Mouse (Mus musculus): Measurements from ENCODE around the gene Isy1. TPM values are rescaled to one million over a fixed set of nuclear protein-coding genes. Genes with fewer than 3 reads are reported as not detected.

The Isy1 gene
- 66.0 and 75.3 TPM in 2 replicates for polyA plus RNA-seq (2012)

DNA sequence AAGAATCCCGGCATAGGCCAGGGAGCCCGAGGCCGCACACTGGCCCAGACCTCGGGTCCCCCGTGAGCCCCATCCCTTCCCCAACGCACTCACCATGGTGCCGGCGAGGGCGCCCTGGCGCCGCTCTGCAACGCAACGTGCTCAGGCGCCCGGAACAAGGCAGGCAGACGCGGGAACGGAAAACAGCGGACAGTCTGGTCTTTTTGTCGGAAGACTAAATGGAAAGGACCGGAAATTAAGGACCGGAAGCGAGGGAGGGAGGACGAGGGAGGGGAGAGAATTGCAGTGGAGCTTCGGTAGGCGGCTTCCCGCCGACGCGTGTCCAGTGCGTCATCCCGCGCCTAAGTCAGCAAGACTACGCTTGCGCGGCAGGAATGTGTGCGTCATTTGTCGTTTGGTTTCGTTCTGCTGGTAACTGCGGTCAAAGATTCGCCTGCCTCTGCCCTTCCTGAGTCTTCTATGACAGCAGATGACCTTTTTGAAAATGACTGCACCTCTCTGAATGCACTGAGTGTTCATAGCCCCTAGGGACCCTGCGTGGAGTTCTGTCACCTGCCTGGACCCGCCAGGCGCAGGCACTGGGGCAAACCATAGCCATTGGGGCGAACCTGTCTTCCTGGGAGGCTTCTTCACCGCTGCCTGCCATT is at the start of gene Isy1:
Isy1 (minus strand) TSS at position 248 of the 647 bp plus-strand sequence.

DNA sequence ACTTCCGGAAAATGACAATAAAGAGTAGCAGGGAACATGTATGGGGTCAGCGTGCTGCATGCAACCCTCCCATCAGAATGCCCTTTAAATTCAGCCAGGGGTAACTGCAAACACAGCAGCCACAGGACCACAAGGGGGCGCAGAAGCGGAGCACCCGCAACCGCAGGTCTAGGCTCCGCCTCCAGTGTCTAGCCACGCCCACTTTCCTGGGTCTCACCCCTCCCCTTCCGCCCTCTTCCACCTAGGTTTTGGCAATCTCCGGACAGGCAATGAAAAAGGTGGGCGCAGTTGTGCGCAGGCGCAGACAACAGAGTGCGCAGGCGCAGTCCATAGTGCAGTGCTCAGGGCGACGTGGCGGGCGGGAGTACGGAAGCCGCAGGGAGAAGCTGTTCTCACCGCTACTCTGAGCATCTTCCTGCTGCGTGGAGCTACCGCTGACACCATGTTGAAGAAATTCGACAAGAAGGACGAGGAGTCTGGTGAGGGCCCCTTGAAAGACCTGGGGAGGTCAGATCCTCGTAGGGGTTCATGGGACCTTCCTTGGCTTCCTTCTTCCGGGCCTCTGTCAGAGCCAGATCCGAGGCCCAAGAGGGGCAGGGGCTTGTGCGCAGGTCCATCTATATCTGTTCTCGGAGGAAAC is 49.1 kb upstream of the Isy1 start, which contains the start of gene Copg1:
Copg1 (plus strand) TSS at position 221 of the 640 bp plus-strand sequence.

DNA sequence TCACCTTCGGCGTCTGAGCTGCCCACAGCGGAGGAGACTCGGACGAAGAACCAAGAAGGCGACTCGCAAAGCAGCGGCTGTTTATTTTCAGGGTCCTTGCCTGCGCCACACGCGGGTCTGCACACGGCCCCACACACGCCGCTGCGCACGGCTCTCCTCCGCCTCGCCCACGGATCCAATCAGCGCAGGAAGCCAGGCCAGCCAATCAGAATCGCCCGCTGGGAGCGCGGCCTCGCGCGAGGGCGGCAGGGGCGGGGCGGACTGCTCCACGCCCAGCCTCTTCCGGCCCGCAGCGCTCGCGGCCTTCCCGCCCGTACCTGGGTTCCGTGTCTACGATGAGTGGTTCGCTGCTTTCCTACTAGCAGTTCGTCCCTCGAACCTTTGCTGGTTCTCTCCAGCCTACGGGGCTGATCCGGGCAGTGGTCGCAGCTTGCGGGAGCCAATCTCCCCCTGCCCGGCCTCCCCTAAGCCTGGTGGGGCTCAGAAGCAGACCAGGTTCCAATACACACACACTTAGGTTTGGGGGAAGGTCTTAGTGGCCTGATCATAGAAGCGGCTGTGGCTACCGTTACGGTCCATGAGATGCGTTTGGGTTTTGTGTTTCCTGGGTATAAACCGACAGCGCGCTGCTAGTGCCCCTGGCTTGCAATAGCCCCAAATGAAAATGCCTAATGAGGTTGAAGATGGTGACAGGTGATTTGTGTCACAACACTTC is 12.5 kb upstream of the Isy1 start, which contains the start of gene Cnbp:
Cnbp (minus strand) TSS at position 207 of the 715 bp plus-strand sequence.

DNA sequence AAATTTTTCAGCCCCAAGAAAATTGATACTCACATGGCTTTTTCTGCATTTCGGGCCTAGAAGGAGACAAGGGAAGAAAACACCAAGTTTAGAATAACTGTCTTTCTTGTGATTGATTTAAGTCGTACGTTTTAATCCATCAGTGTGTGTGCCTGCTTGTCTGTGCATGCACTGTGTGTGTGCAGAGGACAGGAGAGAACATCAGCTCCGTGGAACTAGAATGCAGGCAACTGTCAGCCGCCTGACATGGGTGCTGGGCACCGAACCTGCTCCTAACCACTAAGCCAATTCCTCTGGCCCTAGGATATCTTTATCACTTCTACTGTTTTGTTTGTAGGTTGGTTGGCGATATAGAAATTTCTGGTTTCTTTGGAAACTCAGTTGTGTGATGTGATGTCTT is 2.9 kb downstream of the Isy1 start, which contains the start of gene Gm45140:
Gm45140 (minus strand) TSS at position 101 of the 400 bp plus-strand sequence.

DNA sequence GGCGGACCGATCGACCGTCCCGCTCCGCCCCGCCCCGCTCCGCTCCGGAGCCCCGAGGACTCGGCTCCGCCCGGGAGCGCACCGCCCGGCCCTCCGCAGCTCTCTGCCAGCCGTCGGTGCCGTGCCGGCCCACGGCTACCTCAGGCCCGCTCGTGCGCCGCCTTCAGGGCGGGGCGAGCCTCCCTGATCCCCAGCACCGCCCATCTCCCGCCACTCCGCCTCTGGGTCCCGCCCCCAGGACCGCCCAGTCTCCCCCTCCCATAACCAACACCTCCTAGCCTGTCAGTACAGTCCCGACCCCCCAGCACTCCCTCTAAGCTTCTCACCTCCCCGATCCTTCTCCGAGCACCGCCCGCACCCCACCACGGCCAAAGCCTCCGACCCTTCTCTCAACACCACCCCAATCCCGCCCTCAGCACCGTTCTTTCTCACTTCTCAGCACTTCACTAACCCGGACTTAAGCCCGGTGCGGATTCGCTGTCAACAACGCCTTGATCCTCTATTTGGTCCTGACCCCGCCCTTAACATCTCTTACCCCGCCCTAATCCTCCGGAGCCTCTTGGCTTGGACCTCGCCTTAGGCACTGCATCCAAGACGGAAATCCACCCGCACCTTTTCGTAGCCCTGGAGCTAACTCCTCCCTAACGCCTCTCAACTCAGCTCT is 26.8 kb downstream of the Isy1 start, which contains the start of gene Rab43:
Rab43 (minus strand) TSS at position 490 of the 664 bp plus-strand sequence.

DNA sequence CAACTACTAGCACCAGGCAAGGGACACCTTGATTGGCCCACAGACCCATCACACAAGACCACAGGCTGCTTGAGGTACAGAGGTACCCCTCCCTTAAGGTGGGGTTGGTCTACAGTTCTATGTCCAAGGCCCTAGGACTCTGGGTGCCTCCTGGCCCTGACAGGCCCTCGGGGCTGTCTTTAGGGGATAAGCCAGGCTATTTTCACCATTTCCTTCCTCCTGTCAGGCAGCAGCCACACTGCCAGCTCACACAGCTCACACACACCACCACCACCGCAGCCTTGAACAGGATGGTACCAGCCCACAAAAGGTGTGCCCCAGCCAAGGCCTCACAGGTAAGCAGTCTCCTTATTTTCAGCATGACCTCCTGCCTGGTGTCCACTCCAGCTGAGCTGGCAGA is 60.8 kb downstream of the Isy1 start, which contains the start of gene Gp9:
Gp9 (plus strand) TSS at position 231 of the 400 bp plus-strand sequence.

Other genes starting within 250 kb of the Isy1 start
- gene Prokr1, start 248.1 kb downstream of the Isy1 start, polyA plus RNA-seq (2012) = 0.04 and 0.09 TPM in 2 replicates
- gene Aplf, start 166.6 kb downstream of the Isy1 start, polyA plus RNA-seq (2012) = 5.1 and 5.4 TPM in 2 replicates
- gene Efcc1, start 107.9 kb downstream of the Isy1 start, polyA plus RNA-seq (2012) = 1.5 and 5.1 TPM in 2 replicates
- 17.3 and 21.1 TPM in 2 replicates for gene Gp9, start 60.7 kb downstream of the Isy1 start, polyA plus RNA-seq (2012)
- gene Rab43, start 26.6 kb downstream of the Isy1 start, polyA plus RNA-seq (2012) = 60.5 and 71.2 TPM in 2 replicates
- 16.2 and 25.7 TPM in 2 replicates for gene Gm45140, start 3.0 kb downstream of the Isy1 start, polyA plus RNA-seq (2012)
- 103 and 130 TPM in 2 replicates for gene Cnbp, start 12.3 kb upstream of the Isy1 start, polyA plus RNA-seq (2012)
- 31.0 and 33.0 TPM in 2 replicates for gene Copg1, start 49.0 kb upstream of the Isy1 start, polyA plus RNA-seq (2012)
- 22.9 and 27.6 TPM in 2 replicates for gene Hmces, start 75.1 kb upstream of the Isy1 start, polyA plus RNA-seq (2012)
- 163 and 296 TPM in 2 replicates for gene H1fx, start 142.8 kb upstream of the Isy1 start, polyA plus RNA-seq (2012)
- 105 and 106 TPM in 2 replicates for gene Rab7, start 206.5 kb upstream of the Isy1 start, polyA plus RNA-seq (2012)
- gene Rpn1, start 245.7 kb upstream of the Isy1 start, polyA plus RNA-seq (2012) = 81.3 and 91.4 TPM in 2 replicates